Mouse (Mus musculus) G1E (cell line): Measurements from ENCODE around the gene Gabarapl2. TPM values are rescaled to one million over a fixed set of nuclear protein-coding genes. Genes with fewer than 3 reads are reported as not detected.

Experiments
- ATAC-seq: 2 replicates; pipeline ENCODE4 v1.8.0; 2016; ENCODE audit warnings: mild to moderate bottlenecking; ENCODE audit not compliant: insufficient number of reproducible peaks, poor library complexity, low FRiP score, severe bottlenecking; ENCODE audit errors: extremely low read depth
- DNase-seq: peaks from one replicate; pipeline ENCODE4 v3.0.0; 2012; ENCODE audit warnings: low spot score
- H3K27me3 ChIP-seq: 2 replicates; pipeline ENCODE4 v1.6.1; 2012; ENCODE audit warnings: mild to moderate bottlenecking, low read length, inconsistent platforms; ENCODE audit not compliant: insufficient read depth
- H3K36me3 ChIP-seq: replicated peaks from 2 replicates; pipeline ENCODE3; 2012; ENCODE audit warnings: mild to moderate bottlenecking, inconsistent platforms
- H3K4me1 ChIP-seq: 2 replicates; pipeline ENCODE4 v1.6.1; 2012; ENCODE audit warnings: low read depth, low read length, inconsistent platforms, mixed read lengths; ENCODE audit not compliant: insufficient read depth
- H3K4me3 ChIP-seq: 2 replicates; pipeline ENCODE4 v1.5.1; 2012; ENCODE audit warnings: low read depth, mild to moderate bottlenecking, inconsistent platforms, low read length, moderate library complexity, mixed read lengths
- H3K9me3 ChIP-seq: replicated peaks from 2 replicates; pipeline ENCODE4 v1.6.1; 2012; ENCODE audit warnings: inconsistent platforms
- CTCF ChIP-seq: IDR thresholded peaks from 2 replicates; pipeline ENCODE4 v1.5.1; 2012; ENCODE audit warnings: low read depth, low read length, inconsistent platforms, mixed read lengths
- GATA1 ChIP-seq: IDR thresholded peaks from 2 replicates; pipeline ENCODE4 v1.6.1; 2012; ENCODE audit warnings: borderline replicate concordance, low read length, inconsistent platforms, mixed read lengths
- GATA2 ChIP-seq: IDR thresholded peaks from 2 replicates; pipeline ENCODE4 v1.6.1; 2012; ENCODE audit warnings: low read depth, low read length, inconsistent platforms, borderline replicate concordance
- POLR2AphosphoS5 ChIP-seq: IDR thresholded peaks from 2 replicates; pipeline ENCODE4 v1.6.1; 2012; ENCODE audit warnings: low read depth, low read length, inconsistent platforms; ENCODE audit not compliant: insufficient replicate concordance
- TAL1 ChIP-seq: conservative IDR thresholded peaks from 2 replicates; pipeline ENCODE4 v1.6.1; 2012; ENCODE audit warnings: low read depth, low read length, inconsistent platforms, mixed read lengths
- polyA plus RNA-seq: library from polyadenylated mRNA; stranded (reverse); fragments of >175 nt; gene quantifications from 2 replicates; pipeline ENCODE4 v1.2.3, GENCODE M21; 2012
- total RNA-seq, 2 experiments: library from RNA; stranded (forward) in 1 of 2; stranded (reverse) in 1 of 2; fragments of 200-1000 nt in 1 of 2; fragments of >200 nt in 1 of 2; fragmentation: Nextera tagmentation in 1 of 2; gene quantifications; 2 replicates each; pipeline ENCODE4 v1.2.3; 2014 to 2017

Gabarapl2 gene
- total and polyA plus RNA-seq, 3 experiments = 3.7 to 53.7 (median 36.6) TPM

- H3K4me3 ChIP-seq = no peak overlapping the region
- ATAC-seq (no peak), DNase-seq (no peak)
- peaks cover 18% of the 10 kb centered on the region for H3K27me3 ChIP-seq
- no peaks in the 10 kb centered on the region for H3K9me3 ChIP-seq
- no peaks in the 10 kb centered on the region for H3K4me1 ChIP-seq
- H3K36me3 ChIP-seq = no peaks in the 10 kb centered on the region
- TF ChIP-seq CTCF (no peak), POLR2AphosphoS5 (no peak), TAL1 (no peak), GATA2 (no peak), GATA1 (no peak)
These were observed 38.4 kb upstream of the Gabarapl2 start for GRCm38 (mm10) chr8:111902080-111902479.

GRCm38 (mm10) chr8:111905500-111906121 is 34.9 kb upstream of the Gabarapl2 start:
- H3K4me3 ChIP-seq = no peak overlapping the region
- no peak for TF ChIP-seq TAL1
- no peak for TF ChIP-seq GATA1
- no peak for TF ChIP-seq GATA2
- no peak for TF ChIP-seq CTCF
- TF ChIP-seq POLR2AphosphoS5 = no peak
- no peaks in the 10 kb centered on the region for H3K36me3 ChIP-seq
- DNase-seq (no peak), ATAC-seq (no peak)
- H3K4me1 ChIP-seq = no peaks in the 10 kb centered on the region
- H3K27me3 ChIP-seq = peaks cover 18% of the 10 kb centered on the region
- no peaks in the 10 kb centered on the region; the same call in 1 of the 2 replicates for H3K9me3 ChIP-seq

DNA sequence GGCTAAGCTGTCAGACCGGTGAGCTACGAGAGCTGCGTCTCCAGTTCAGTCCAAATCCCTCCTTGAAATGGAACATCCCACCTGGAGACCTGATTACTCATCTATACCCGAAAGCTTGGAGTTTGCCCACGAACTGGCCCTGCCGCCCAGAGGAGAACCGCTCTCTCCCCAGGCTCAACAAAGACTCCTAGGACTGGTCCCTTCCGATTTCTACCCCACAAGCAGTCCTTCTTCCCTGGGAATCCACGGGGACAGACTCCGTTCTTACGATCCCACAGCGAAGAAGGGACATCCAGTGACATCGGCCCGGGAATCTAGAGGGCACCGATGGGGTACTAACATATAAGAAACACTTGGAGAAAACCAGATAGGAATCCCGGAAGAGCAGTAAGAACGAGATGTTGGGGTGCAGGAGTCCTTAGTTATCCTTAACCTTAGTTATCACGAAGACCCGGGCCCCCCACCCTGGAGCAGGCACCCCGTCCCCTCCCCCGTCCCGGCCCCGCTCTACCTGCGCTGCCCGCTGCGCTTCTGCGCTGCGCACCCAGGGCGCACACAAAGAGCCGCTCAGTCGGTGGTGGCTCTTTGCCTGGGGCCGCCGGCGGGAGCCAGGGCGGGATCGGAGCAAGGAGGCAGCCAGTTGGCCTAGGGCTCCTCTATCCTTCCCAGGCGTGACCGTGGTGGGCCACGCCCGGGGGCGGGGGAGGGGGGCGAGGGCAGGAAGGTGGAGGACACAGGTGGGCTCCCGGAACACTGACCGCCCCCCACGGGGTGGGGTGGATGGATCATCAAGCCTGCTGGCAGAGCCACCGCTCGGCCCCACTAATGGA is 30.7 kb upstream of the Gabarapl2 start, which contains the start of gene Chst5:
Gene Chst5, minus strand, starts transcription at position 827 of the 830 bp plus-strand sequence.
- Histone ChIP-seq H3K4me1 (no peaks in the 10 kb centered on the region), H3K36me3 (no peaks in the 10 kb centered on the region), H3K4me3 (no peak within 1 kb of the TSS), H3K27me3 (0 out of 2 replicates have a peak, but pooled peaks cover 3% of the 10 kb centered on the region), H3K9me3 (no peaks in the 10 kb centered on the region; the same call in 1 of the 2 replicates)
- no peak for DNase-seq
- no peak for ATAC-seq
- TF ChIP-seq CTCF (no peak), POLR2AphosphoS5 (no peak), TAL1 (no peak), GATA1 (no peak), GATA2 (no peak)

DNA sequence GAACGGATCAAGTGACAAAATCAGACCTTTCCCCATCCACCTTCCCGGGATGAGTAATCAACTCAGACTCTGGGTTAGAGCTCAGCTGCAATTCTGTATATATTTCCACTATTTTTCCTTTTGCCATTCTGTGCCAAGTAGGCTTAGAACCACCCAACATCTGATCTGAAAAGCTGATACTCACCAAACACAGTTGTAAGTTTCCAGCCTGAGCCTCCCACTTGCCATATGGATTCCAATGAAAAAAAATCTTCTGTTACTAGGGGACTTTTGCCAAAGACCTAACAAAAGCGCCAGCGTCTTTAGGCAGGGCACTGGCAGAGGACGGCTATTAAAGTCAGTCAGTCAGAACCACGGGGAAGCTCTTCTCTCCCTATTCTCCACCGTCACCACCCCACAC is 28.9 kb upstream of the Gabarapl2 start:
- peaks cover 2% of the 10 kb centered on the region for H3K36me3 ChIP-seq
- ATAC-seq (no peak), DNase-seq (no peak)
- TF ChIP-seq GATA1 (no peak), GATA2 (no peak), TAL1 (no peak), POLR2AphosphoS5 (no peak)
- no peaks in the 10 kb centered on the region; the same call in 1 of the 2 replicates for H3K9me3 ChIP-seq
- H3K4me1 ChIP-seq = no peaks in the 10 kb centered on the region
- H3K27me3 ChIP-seq = no peaks in the 10 kb centered on the region
- H3K4me3 ChIP-seq = no peak overlapping the region

DNA sequence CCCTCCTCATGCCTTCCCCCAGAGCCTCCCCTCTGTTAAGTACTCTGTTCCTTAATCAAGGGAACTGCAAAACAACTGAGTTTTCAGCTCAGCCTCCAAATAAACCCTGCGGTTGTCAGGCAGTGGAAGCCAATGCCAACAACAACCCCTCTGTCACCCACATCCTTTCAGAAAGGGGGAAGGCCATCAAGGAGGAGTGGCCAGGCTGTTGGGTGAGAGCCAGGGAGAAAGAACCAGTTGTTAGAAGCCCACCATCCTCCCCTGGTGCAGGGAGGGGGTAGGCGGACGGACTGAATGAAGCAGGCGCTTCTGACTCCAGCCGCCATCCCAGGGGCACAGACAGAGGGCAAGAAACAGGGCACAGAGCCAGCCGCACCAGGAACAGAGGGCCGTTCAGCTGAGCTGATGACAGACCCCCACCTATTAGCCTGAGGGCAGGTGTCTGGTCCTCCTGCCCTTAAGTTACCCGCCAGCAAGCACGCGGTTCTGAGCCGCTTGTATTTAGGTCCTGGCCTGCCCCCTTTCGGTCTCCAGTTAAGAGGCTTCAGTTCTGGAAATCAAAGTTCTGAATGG is 27.6 kb upstream of the Gabarapl2 start:
- H3K36me3 ChIP-seq = peaks cover 5% of the 10 kb centered on the region
- no peaks in the 10 kb centered on the region for H3K27me3 ChIP-seq
- no peaks in the 10 kb centered on the region; the same call in 1 of the 2 replicates for H3K9me3 ChIP-seq
- no peak for ATAC-seq
- H3K4me3 ChIP-seq = no peak overlapping the region
- TF ChIP-seq GATA1 (no peak), CTCF (no peak), TAL1 (no peak), GATA2 (no peak)
- no peak for DNase-seq
- H3K4me1 ChIP-seq = no peaks in the 10 kb centered on the region

DNA sequence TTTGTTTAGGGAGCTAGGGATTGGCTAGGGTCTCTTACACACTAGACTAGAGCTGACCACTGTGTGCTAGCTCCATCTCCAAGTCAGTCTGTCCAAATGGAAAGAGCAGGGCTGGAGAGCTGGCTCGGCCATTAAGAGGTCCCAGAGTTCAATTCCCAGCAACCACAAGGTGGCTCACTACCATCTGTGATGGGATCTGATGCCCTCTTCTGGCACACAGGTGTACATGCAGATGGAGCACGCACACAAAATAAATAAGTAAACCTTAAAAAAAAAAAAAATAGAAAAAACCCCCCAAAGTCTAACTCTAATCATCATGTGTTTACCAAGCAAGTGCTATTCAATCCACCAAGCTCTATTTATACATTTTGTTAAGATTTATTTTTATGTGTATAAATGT is 20.8 kb upstream of the Gabarapl2 start:
- Histone ChIP-seq H3K4me1 (peaks cover 7% of the 10 kb centered on the region), H3K4me3 (no peak overlapping the region), H3K9me3 (no peaks in the 10 kb centered on the region), H3K36me3 (peaks cover 12% of the 10 kb centered on the region), H3K27me3 (no peaks in the 10 kb centered on the region)
- DNase-seq = no peak
- ATAC-seq = no peak
- no peak for TF ChIP-seq GATA2
- TF ChIP-seq GATA1 = no peak
- no peak for TF ChIP-seq TAL1
- no peak for TF ChIP-seq POLR2AphosphoS5
- TF ChIP-seq CTCF = no peak
